Mouse (Mus musculus): ENCODE data around the gene Alpl. TPM values are rescaled to one million over a fixed set of nuclear protein-coding genes. Genes with fewer than 3 reads are reported as not detected.

Gene Alpl
- total and polyA plus RNA-seq, 2 experiments from 2014 or later = 15.3 to 17.5 TPM

GRCm38 (mm10) chr4:137719378-137720077 is 76.7 kb downstream of the Alpl start:
- 31% methylated on average over 15 of the region's 15 CpGs for WGBS
- ATAC-seq (no peak), DNase-seq (ENCODE audit: low spot score) (peak; percentile 49)
- peak overlapping the region; percentile 4; the same call in 1 of the 2 replicates for H3K9ac ChIP-seq (replicated peaks; ENCODE audit: low read length)
- peaks cover 5% of the 10 kb centered on the region for H3K36me3 ChIP-seq (ENCODE audit: insufficient read depth, low read length)
- H3K4me1 ChIP-seq (ENCODE audit: insufficient read depth, low read length) = peaks cover 5% of the 10 kb centered on the region
- no peak; the same call in 1 of the 2 replicates for TF ChIP-seq CTCF (IDR thresholded peaks at IDR 0.05; ENCODE audit: low read depth)
- H3K27ac ChIP-seq = no peak overlapping the region
- no peak overlapping the region for H3K4me3 ChIP-seq (ENCODE audit: low read length)
- H3K4me2 ChIP-seq (ENCODE audit: low read depth, low read length) = no peak overlapping the region
- no peaks in the 10 kb centered on the region for H3K27me3 ChIP-seq (ENCODE audit: insufficient read depth, low read length)
- no peaks in the 10 kb centered on the region for H3K9me3 ChIP-seq (ENCODE audit: low read length)

- no peaks in the 10 kb centered on the region for H3K27me3 ChIP-seq (ENCODE audit: insufficient read depth, low read length)
- H3K36me3 ChIP-seq (ENCODE audit: insufficient read depth, low read length) = peaks cover 5% of the 10 kb centered on the region
- no peak for TF ChIP-seq CTCF (IDR thresholded peaks at IDR 0.05; ENCODE audit: low read depth)
- no peaks in the 10 kb centered on the region for H3K9me3 ChIP-seq (ENCODE audit: low read length)
- 70% methylated on average over 15 of the region's 15 CpGs for WGBS
- no peak overlapping the region for H3K27ac ChIP-seq
- ATAC-seq = no peak
- no peak overlapping the region for H3K4me3 ChIP-seq (ENCODE audit: low read length)
- H3K4me2 ChIP-seq (ENCODE audit: low read depth, low read length) = no peak overlapping the region
- no peak for DNase-seq (ENCODE audit: low spot score)
- no peak overlapping the region for H3K9ac ChIP-seq (replicated peaks; ENCODE audit: low read length)
- H3K4me1 ChIP-seq (ENCODE audit: insufficient read depth, low read length) = peaks cover 5% of the 10 kb centered on the region
Measured at GRCm38 (mm10) chr4:137717671-137718070, 78.5 kb downstream of the Alpl start.

GRCm38 (mm10) chr4:137717005-137717404 is 79.2 kb downstream of the Alpl start:
- H3K9ac ChIP-seq (replicated peaks; ENCODE audit: low read length) = no peak overlapping the region
- H3K36me3 ChIP-seq (ENCODE audit: insufficient read depth, low read length) = peaks cover 5% of the 10 kb centered on the region
- 58% methylated on average over 7 of the region's 7 CpGs for WGBS
- H3K4me2 ChIP-seq (ENCODE audit: low read depth, low read length) = no peak overlapping the region
- no peaks in the 10 kb centered on the region for H3K9me3 ChIP-seq (ENCODE audit: low read length)
- H3K4me3 ChIP-seq (ENCODE audit: low read length) = no peak overlapping the region
- no peak for ATAC-seq
- TF ChIP-seq CTCF (IDR thresholded peaks at IDR 0.05; ENCODE audit: low read depth) = no peak
- H3K27ac ChIP-seq = no peak overlapping the region
- no peak for DNase-seq (ENCODE audit: low spot score)
- H3K4me1 ChIP-seq (ENCODE audit: insufficient read depth, low read length) = peaks cover 5% of the 10 kb centered on the region
- H3K27me3 ChIP-seq (ENCODE audit: insufficient read depth, low read length) = no peaks in the 10 kb centered on the region

- 59% methylated on average over 8 of the region's 8 CpGs for WGBS
- Histone ChIP-seq H3K27ac (no peak overlapping the region), H3K9ac (replicated peaks; ENCODE audit: low read length) (no peak overlapping the region), H3K36me3 (ENCODE audit: insufficient read depth, low read length) (peaks cover 5% of the 10 kb centered on the region; the same call in 1 of the 2 replicates), H3K27me3 (ENCODE audit: insufficient read depth, low read length) (no peaks in the 10 kb centered on the region), H3K4me2 (ENCODE audit: low read depth, low read length) (no peak overlapping the region), H3K9me3 (ENCODE audit: low read length) (no peaks in the 10 kb centered on the region), H3K4me3 (ENCODE audit: low read length) (no peak overlapping the region), H3K4me1 (ENCODE audit: insufficient read depth, low read length) (peaks cover 4% of the 10 kb centered on the region)
- peak; percentile 59 for TF ChIP-seq CTCF (IDR thresholded peaks at IDR 0.05; ENCODE audit: low read depth)
- ATAC-seq (no peak), DNase-seq (ENCODE audit: low spot score) (no peak)
Measured at GRCm38 (mm10) chr4:137714020-137714624, 82.1 kb downstream of the Alpl start.

GRCm38 (mm10) chr4:137712963-137713362 is 83.2 kb downstream of the Alpl start:
- TF ChIP-seq CTCF (IDR thresholded peaks at IDR 0.05; ENCODE audit: low read depth) = no peak
- H3K9me3 ChIP-seq (ENCODE audit: low read length) = no peaks in the 10 kb centered on the region
- DNase-seq (ENCODE audit: low spot score) (no peak), ATAC-seq (no peak)
- no peak overlapping the region for H3K4me2 ChIP-seq (ENCODE audit: low read depth, low read length)
- no peak overlapping the region for H3K27ac ChIP-seq
- no peak overlapping the region for H3K9ac ChIP-seq (replicated peaks; ENCODE audit: low read length)
- H3K4me1 ChIP-seq (ENCODE audit: insufficient read depth, low read length) = no peaks in the 10 kb centered on the region
- 91% methylated on average over 13 of the region's 13 CpGs for WGBS
- H3K27me3 ChIP-seq (ENCODE audit: insufficient read depth, low read length) = no peaks in the 10 kb centered on the region
- no peak overlapping the region for H3K4me3 ChIP-seq (ENCODE audit: low read length)
- peaks cover 5% of the 10 kb centered on the region; the same call in 1 of the 2 replicates for H3K36me3 ChIP-seq (ENCODE audit: insufficient read depth, low read length)

- ATAC-seq (peak; percentile 55), DNase-seq (ENCODE audit: low spot score) (peak; percentile 88)
- peak overlapping the region; percentile 63 for H3K4me2 ChIP-seq (ENCODE audit: low read depth, low read length)
- H3K4me3 ChIP-seq (ENCODE audit: low read length) = peak overlapping the region; percentile 39
- H3K4me1 ChIP-seq (ENCODE audit: insufficient read depth, low read length) = peaks cover 4% of the 10 kb centered on the region; the same call in 1 of the 2 replicates
- whole genome bisulfite sequencing = 4% methylated on average over 43 of the region's 52 CpGs
- no peaks in the 10 kb centered on the region for H3K9me3 ChIP-seq (ENCODE audit: low read length)
- no peaks in the 10 kb centered on the region for H3K36me3 ChIP-seq (ENCODE audit: insufficient read depth, low read length)
- H3K9ac ChIP-seq (replicated peaks; ENCODE audit: low read length) = peak overlapping the region; percentile 41
- H3K27me3 ChIP-seq (ENCODE audit: insufficient read depth, low read length) = no peaks in the 10 kb centered on the region
- no peak overlapping the region for H3K27ac ChIP-seq
- TF ChIP-seq CTCF (IDR thresholded peaks at IDR 0.05; ENCODE audit: low read depth) = no peak
Measured at GRCm38 (mm10) chr4:137707216-137707990, 88.8 kb downstream of the Alpl start.

Data from hindbrain, postnatal 0 days (tissue).